Mouse (Mus musculus) naive thymus-derived CD4-positive, alpha-beta T cell, adult 2 months (primary cell): Measurements from ENCODE around the gene Gm45713.
A peak's percentile ranks its signal among the peaks of the same experiment; 100 is the strongest.
"Not testable (repeated sequence)": the region's sequence is repeated elsewhere in the genome, so short reads cannot be mapped to it uniquely, and the experiment has no call there.

ENCODE experiments used
- DNase-seq: peaks from one replicate; pipeline ENCODE4 v3.0.0-alpha.2; 2011; ENCODE audit warnings: low read depth

Gm45713 gene

GRCm38 (mm10) chr7:45123186-45123570 lies 12.9 kb downstream of the Gm45713 start:
- peak; percentile 63 for DNase-seq

DNA sequence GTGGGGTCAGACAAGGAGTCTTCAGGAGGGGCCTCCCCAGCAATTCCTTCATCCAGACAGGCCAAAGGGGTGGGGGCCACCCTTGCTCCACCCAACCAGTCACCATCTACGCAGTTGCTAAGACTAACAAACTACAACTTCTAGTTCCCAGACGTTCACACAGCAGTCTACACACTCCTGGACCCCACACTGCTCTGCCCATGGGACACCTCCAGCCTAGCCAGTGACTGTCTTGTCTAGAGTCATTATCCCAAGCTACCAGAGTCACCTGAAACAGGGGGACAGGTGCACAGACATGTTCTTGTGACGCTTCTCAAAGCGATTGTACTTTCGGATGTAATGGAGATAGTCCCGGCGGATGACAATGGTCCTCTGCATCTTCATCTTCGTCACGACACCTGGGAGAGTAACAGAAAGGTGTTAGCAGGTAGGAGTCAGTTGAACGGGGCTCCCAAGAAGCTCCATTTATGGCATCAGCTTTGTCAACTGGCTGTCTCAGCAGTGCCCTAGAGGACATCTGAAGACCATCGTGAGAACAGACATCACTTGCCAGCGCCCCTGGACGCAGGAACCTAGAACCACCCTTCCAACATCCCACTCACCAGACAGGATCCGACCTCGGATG lies 13.4 kb downstream of the Gm45713 start:
- DNase-seq: peak; percentile 47

DNA sequence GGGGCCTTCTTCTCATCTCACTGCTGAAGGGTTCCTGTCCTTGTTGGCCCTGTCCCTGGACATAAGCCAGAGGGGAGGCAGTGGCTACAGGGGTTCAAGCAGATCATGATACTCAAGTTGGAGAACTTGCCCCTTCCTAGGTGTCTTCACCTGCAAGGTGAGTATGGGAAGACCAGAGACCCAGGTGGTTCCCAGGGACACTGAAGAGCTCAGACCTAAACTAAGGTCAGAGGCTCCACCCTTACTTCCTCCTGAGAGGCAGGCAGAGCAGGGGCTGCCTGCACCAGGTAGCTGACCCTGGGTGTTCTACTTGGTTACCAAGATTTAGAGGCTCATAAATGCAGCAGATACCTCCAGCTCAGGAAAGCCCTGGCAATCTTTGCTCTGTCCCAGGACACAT lies 14.1 kb downstream of the Gm45713 start:
- DNase-seq: no peak

DNA sequence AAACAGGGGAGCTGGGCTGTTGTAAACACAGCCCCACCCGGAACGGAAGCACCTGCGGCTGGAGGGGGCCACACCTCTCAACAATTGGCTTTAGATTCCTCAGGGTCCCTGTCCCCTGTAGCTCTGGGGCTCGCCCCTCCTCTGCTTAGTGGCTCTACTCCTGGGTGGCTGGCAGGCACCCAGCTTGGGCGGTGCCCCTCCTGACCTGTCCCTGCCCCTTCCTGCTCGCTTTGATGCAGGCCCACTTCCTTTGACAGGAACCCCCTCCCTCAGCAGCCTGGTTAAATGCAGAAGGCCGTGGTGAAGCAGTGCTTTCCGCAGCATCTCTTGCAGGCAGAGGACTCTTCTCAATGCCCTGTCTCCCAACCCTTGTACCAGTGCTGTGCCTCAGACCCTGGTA lies 14.6 kb downstream of the Gm45713 start:
- peak; percentile 90 for DNase-seq

DNA sequence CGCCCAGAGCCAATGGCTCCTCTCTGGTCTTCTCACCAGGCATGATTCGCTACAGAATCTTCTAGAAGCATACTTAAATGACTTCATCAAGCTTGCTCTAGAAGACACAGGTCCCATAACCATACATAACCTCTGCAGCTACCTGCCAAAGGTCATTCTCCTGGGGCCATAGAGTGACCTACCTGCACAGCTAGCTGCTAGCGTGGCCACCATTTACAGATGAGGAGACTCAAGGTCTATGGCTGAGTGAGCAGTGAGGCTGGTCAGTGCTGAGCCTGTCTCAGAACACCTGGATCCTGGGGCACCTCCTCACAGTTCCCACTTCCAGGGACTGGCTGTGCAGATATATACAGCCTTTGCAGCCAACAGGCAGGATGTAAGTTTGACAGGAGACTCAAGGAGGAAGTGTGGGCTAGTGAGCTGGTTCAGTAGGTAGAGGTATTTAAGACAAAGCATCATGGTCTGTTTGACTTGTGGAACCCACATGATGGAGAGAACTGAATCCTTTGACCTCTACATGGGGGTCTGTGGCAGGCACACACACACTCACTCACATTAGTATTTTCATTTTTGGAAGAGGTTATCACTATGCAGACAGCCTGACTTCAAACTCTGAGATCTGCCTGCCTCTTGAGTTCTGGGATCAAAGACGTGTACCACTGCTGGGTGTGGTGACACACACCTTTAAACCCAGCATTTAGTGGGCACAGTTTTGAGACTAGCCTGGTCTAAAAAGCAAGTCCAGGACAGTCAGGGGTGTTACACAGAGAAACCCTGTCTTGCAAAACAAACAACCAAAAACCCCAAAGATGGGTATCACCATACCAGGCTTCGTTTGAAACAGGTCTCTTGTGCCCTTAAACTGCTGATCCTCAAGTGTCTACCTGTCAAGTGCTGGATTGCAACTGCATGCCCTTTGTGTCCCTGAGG lies 16.0 kb downstream of the Gm45713 start:
- peak; percentile 58 for DNase-seq

GRCm38 (mm10) chr7:45118336-45118735 lies 17.7 kb downstream of the Gm45713 start:
- no peak for DNase-seq

GRCm38 (mm10) chr7:45117566-45117965 lies 18.5 kb downstream of the Gm45713 start:
- no peak for DNase-seq

DNA sequence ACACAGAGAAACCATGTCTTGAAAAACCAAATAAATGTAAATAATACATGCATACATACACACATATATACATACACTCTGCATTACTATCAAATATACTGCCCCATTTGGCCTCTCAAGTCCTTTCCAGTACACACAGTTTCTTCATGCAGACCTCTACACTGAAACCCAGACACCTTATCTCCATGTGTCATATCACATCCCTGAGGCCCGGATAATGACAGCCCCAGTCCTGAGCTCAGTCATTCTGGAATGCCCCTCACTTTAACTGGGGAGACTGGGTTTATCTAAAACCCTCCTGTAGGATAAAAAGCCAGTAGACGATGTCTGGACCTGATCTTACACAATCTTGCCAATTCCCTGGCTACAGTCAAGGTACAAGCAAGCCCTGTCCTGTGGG lies 22.6 kb downstream of the Gm45713 start:
- no peak for DNase-seq

DNA sequence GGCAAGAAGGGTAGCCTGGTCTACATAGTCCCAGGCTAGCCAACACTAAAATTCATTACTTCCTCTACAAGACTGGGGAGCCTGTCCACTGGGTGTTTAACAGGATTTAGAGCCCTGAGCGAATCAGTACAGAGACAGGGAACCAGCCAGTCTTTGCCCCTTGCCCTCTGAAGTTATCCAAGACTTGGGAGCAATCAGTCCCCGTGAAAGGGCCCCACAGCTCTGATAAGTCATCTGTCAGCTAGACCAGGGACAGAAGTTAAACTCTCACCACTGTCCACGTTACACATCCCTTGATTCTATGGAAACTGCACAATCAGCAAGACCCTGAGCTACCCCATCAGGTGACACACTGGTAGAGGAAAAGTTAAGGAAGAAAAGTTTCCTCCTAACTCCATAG lies 23.5 kb downstream of the Gm45713 start:
- DNase-seq: no peak

DNA sequence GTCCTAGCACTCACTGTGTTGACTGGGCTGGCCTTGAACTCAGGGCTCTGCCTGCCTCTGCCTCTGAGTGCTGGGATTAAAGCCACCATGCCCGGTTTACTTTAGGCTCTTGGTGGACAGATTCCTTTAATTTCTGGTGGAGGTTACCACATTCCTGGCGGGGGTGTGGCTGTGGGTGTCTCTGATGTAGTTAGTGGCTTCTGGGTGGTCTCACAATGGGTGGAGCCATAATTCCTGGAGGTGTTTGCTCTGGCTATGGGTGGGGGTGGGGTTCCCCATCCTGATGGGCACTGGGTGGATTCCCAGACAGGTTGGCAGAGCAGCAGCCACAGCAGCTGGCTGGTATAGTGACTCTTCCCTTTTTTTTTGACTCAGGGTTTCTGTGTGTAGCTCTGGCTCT lies 24.1 kb downstream of the Gm45713 start:
- DNase-seq: no peak

GRCm38 (mm10) chr7:45110089-45110488 lies 25.9 kb downstream of the Gm45713 start:
- not testable (repeated sequence) for DNase-seq

DNA sequence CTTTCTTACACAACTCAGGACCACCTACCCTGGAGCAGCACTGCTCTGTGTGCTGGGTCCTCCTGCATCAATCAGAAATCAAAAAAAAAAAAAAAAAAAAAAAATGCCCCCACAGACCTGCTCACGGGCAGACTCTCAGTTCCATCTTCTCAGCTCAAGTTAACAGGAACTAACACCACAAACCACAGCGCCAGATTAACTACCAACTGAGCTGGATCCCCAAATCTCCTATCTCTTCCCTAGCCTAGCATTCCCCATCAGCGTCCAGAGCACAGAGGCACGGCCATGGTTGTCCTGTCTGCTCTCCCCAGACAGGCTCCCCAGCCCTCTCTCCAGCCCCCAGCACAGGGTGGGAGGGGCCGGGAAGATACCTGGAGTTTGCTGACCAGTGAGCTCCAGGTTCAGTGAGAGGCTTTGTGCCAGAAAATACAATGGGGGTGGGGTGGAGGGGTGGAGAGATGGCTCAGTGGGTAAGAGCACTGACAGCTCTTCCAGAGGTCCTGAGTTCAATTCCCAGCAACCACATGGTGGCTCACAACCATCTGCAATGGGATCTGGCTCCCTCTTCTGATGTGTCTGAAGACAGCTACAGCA lies 28.9 kb downstream of the Gm45713 start:
- DNase-seq: no peak

DNA sequence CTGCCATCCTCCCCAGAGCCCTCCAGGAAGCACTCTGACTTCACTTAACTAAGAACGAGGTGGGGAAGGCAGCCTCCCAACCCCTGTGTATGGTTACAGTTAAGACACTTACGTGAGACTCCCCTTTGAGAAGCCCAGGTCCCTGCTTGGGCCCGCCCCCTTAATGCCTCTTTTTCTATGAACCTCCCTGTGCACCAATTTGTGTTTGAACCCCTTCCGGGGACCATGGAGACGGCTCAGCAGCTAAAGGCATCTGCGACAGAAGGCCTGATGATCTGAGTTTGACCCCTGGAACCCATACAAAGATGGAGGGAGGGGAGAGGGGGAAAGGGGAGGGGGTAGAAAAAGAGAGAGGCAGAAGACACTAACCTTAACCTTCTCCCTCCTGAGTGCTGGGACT lies 29.6 kb downstream of the Gm45713 start:
- no peak for DNase-seq

GRCm38 (mm10) chr7:45105491-45105890 lies 30.5 kb downstream of the Gm45713 start:
- no peak for DNase-seq

GRCm38 (mm10) chr7:45104941-45105340 lies 31.1 kb downstream of the Gm45713 start:
- no peak for DNase-seq

GRCm38 (mm10) chr7:45103652-45104180 lies 32.3 kb downstream of the Gm45713 start, which contains the start of gene Fcgrt:
Fcgrt (minus strand) TSS chr7:45103851.
- no peak for DNase-seq

DNA sequence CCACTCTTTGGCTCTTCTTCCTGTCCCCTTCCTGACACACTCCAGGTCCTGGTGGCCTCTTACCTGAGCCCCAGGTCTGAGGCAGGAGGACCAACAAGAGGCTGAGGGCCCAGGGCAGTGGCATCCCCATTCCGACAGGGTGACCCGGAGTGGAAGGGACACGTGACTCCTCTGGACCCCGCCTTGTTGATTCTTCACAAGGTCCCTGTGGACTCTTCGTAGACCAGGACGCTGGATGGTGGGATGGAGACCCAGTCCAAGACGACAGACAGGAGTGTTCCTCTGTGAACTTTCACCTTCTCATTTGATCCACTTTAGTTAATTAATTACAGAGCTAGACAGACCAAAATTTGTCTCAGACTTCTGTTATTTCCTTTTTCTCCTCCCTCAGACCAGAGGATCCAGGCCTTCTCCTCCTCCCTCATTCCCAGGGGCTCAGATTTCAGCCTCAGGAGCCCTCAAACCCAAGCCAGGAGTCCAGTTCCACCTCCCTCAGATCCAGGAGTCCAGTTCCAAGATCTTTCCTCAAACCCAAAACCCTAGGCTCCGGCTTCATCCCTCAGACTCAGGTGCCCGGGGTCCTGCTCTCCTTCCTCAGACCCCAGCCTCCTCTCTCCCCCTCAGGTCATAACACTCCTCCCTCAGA lies 33.0 kb downstream of the Gm45713 start:
- no peak for DNase-seq

- no peak for DNase-seq
Measured at GRCm38 (mm10) chr7:45102441-45102840, 33.6 kb downstream of the Gm45713 start.

DNA sequence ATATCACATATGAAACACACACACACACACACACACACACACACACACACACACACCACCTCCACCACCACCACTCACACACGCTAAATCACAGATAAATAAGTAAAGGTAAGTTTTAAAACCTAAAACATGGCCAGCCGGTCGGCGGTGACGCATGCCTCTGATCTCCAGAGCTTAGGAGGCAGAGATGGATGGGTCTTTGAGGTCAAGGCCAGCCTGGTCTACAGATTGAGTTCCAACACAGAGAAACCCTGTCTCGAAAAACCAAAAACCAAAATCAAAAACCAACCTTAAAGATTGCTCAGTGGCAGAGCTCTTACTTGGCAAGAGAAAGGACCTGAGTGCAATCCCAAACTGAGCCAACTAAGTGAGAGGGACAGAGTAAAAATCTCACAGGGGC lies 36.0 kb downstream of the Gm45713 start:
- DNase-seq: no peak

DNA sequence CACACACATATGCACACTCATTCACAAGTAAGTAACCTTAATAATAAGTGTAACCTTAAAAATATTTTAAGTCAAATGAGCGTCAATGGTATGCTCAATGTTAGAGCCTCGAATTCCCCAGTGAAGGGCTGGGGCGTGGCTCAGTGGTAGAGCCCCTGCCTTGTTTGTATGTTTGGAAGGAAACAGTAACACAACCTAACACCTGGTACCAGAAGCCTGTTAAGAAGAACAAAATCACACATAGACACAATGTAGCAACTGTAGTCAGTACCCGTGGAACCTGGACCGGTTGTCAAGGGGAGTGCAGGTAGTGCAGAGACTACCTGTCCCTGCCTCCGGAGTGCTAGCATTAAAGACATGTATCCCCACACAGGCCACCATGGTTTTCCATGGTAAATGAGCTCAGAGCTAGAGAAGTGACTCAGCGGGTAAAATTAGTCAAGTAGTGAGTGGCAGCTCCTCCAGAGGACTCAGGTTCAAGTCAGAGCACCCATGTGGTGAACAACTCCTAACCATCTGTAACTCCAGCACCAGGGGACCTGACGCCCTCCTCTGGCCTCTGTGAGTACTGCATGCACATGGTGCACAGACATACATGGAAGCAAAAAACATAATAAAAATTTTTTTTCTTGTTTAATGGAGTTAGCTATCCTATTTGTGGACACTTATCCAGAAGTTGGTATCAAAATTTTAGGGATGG lies 37.3 kb downstream of the Gm45713 start:
- no peak for DNase-seq

DNA sequence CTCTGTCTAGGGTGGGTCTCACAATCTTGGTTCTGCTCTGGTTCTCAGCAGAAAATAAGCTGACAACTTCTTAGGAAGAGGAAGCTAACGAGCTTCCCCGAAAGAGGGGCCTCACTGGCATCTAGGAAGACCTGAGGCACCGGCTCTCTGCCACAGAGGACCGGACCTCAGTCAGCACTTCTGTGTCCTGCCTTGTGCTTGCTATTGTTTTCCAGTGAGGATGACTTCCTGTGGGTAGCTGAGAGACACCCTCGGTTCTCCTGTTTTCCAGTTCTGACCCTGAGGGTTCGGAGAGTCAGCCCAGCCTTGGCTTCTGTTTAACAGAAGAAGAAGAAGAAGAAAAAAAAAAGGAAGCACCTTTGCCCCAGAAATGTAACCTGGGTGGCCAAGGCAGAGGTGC lies 38.6 kb downstream of the Gm45713 start:
- DNase-seq: no peak

DNA sequence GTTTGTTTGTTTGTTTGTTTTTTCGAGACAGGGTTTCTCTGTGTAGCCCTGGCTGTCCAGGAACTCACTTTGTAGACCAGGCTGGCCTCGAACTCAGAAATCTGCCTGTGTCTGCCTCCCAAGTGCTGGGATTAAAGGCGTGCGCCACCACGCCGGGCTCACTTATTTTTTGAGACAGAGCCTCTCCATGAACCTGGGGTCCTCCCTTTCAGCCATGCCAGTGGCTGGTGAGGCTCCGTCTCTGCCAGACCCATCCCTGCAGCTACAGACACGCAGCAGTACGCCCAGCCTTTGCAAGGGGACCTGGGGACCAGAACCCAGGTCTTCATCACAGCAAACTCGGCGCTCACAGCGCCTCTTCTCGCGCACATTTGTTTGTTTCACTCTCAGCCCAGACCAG lies 40.1 kb downstream of the Gm45713 start:
- DNase-seq: not testable (repeated sequence)
